Mouse (Mus musculus): ENCODE results near the gene Capns1.

DNA sequence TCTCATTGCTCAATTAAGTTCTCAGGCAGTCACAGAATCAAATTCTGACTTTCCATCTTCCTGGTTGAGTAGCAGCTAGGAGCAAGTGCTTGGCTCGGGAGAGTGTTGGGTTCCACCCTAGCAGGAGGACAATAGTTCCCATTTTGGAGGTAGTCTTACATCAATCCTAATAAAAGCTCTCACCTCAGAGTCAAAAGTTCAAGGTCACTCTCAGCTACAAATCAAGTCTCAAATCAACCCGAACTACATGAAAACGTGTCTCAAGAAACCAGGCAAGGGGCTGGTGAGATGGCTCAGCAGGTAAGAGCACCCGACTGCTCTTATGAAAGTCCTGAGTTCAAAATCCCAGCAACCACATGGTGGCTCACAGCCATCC, 9.5 kb downstream of the Capns1 start:
- no peak for TF ChIP-seq POLR2A (IDR thresholded peaks at IDR 0.05; ENCODE audit: low read depth, low read length)
- TF ChIP-seq CTCF (IDR thresholded peaks at IDR 0.05; ENCODE audit: borderline replicate concordance, insufficient read depth, low read length), result no peak

All from embryonic fibroblast, embryonic 13.5 days (primary cell).